Mouse (Mus musculus) CH12.LX (cell line): ENCODE results near the gene Glyctk. TPM values are rescaled to one million over a fixed set of nuclear protein-coding genes. Genes with fewer than 3 reads are reported as not detected.

Source experiments
- DNase-seq: peaks from one replicate; pipeline ENCODE4 v3.0.0-alpha.2; 2013; ENCODE audit errors: extremely low read depth
- H3K27ac ChIP-seq: 2 replicates; pipeline ENCODE4 v1.5.1; 2012; ENCODE audit warnings: low read depth, mild to moderate bottlenecking, control low read depth, moderate library complexity; ENCODE audit not compliant: insufficient read depth
- H3K27me3 ChIP-seq: replicated peaks from 2 replicates; pipeline ENCODE3; 2012; ENCODE audit warnings: inconsistent platforms
- H3K36me3 ChIP-seq, 2 experiments: replicated peaks in 1 of 2; 2 replicates each; pipeline versions ENCODE3 to v1.6.1; 2012; ENCODE audit warnings: inconsistent platforms in 1 of 2, low read length in 1 of 2, mild to moderate bottlenecking in 1 of 2, mixed read lengths in 1 of 2, moderate library complexity in 1 of 2; ENCODE audit not compliant: control insufficient read depth in 1 of 2, insufficient read depth in 1 of 2
- H3K4me1 ChIP-seq, 2 experiments: 2 replicates each; pipeline ENCODE4 v1.6.1; 2012; ENCODE audit warnings: inconsistent platforms in 1 of 2, moderate library complexity in 1 of 2; ENCODE audit not compliant: insufficient read depth in 2 of 2, control insufficient read depth in 1 of 2
- H3K4me2 ChIP-seq: 2 replicates; pipeline ENCODE4 v1.6.1; 2012; ENCODE audit warnings: low read depth, mild to moderate bottlenecking, control low read depth; ENCODE audit not compliant: poor library complexity, insufficient read depth, severe bottlenecking
- H3K4me3 ChIP-seq, 3 experiments: fragments of 150-350 bp in 1 of 3; sonication (generic) in 1 of 3; replicated peaks in 1 of 3; 2 replicates each; pipeline versions ENCODE3 to v1.5.1; 2011 to 2012; ENCODE audit warnings: low read depth in 2 of 3, low read length in 2 of 3, mild to moderate bottlenecking in 2 of 3, moderate library complexity in 2 of 3, control low read depth in 1 of 3, improper control_type of control experiment in 1 of 3, inconsistent platforms in 1 of 3, mixed read lengths in 1 of 3; ENCODE audit not compliant: poor library complexity in 1 of 3
- H3K79me2 ChIP-seq: replicated peaks from 2 replicates; pipeline ENCODE4 v1.6.1; 2012; ENCODE audit warnings: mild to moderate bottlenecking, moderate library complexity; ENCODE audit not compliant: control insufficient read depth, poor library complexity, insufficient read depth, severe bottlenecking; ENCODE audit errors: extremely low read depth
- H3K9ac ChIP-seq: 2 replicates; pipeline ENCODE4 v1.6.1; 2012; ENCODE audit warnings: low read depth, mild to moderate bottlenecking, control low read depth, moderate library complexity; ENCODE audit not compliant: insufficient read depth
- H3K9me3 ChIP-seq: replicated peaks from 2 replicates; pipeline ENCODE3; 2012; ENCODE audit warnings: low read length, inconsistent platforms, mixed read lengths
- BHLHE40 ChIP-seq: IDR thresholded peaks from 2 replicates; pipeline ENCODE4 v1.6.1; 2011; ENCODE audit warnings: mild to moderate bottlenecking, low read depth, low read length, improper control_type of control experiment
- CTCF ChIP-seq, 2 experiments: IDR thresholded peaks in 1 of 2; conservative IDR thresholded peaks in 1 of 2; 2 replicates each; pipeline ENCODE4 v1.5.1; 2011 to 2012; ENCODE audit warnings: low read depth in 2 of 2, low read length in 2 of 2, improper control_type of control experiment in 1 of 2, inconsistent platforms in 1 of 2, mild to moderate bottlenecking in 1 of 2, moderate library complexity in 1 of 2
- E2F4 ChIP-seq: IDR thresholded peaks from 2 replicates; pipeline ENCODE4 v1.6.1; 2011; ENCODE audit warnings: low read depth, low read length, improper control_type of control experiment; ENCODE audit not compliant: insufficient replicate concordance
- EP300 ChIP-seq: IDR thresholded peaks from 2 replicates; pipeline ENCODE4 v1.6.1; 2011; ENCODE audit warnings: low read length, improper control_type of control experiment
- GABPA ChIP-seq: IDR thresholded peaks from 2 replicates; pipeline ENCODE4 v1.6.1; 2012; ENCODE audit warnings: low read depth, low read length, improper control_type of control experiment, inconsistent platforms; ENCODE audit not compliant: insufficient replicate concordance
- HCFC1 ChIP-seq: IDR thresholded peaks from 2 replicates; pipeline ENCODE4 v1.6.1; 2012; ENCODE audit warnings: low read depth, mild to moderate bottlenecking, inconsistent platforms, low read length, improper control_type of control experiment
- KAT2A ChIP-seq: IDR thresholded peaks from 2 replicates; pipeline ENCODE4 v1.6.1; 2012; ENCODE audit warnings: low read length, improper control_type of control experiment, inconsistent platforms; ENCODE audit not compliant: insufficient replicate concordance
- MAFK ChIP-seq: IDR thresholded peaks from 2 replicates; pipeline ENCODE4 v1.6.1; 2011; ENCODE audit warnings: low read length, improper control_type of control experiment; ENCODE audit not compliant: insufficient replicate concordance
- MAZ ChIP-seq: IDR thresholded peaks from 2 replicates; pipeline ENCODE4 v1.6.1; 2012; ENCODE audit warnings: low read depth, mild to moderate bottlenecking, inconsistent platforms, low read length, improper control_type of control experiment, moderate library complexity
- MEF2A ChIP-seq: IDR thresholded peaks from 2 replicates; pipeline ENCODE4 v1.6.1; 2014; ENCODE audit warnings: low read depth, mild to moderate bottlenecking, inconsistent platforms, low read length, improper control_type of control experiment, borderline replicate concordance
- MXI1 ChIP-seq: IDR thresholded peaks from 2 replicates; pipeline ENCODE4 v1.6.1; 2011; ENCODE audit warnings: mild to moderate bottlenecking, low read depth, low read length, improper control_type of control experiment
- MYC ChIP-seq: IDR thresholded peaks from 2 replicates; pipeline ENCODE4 v1.6.1; 2011; ENCODE audit warnings: low read depth, mild to moderate bottlenecking, improper control_type of control experiment, low read length
- NRF1 ChIP-seq: IDR thresholded peaks from 2 replicates; pipeline ENCODE4 v1.6.1; 2014; ENCODE audit warnings: low read depth, mild to moderate bottlenecking, inconsistent platforms, low read length, improper control_type of control experiment, moderate library complexity
- PAX5 ChIP-seq: IDR thresholded peaks from 2 replicates; pipeline ENCODE4 v1.6.1; 2012; ENCODE audit warnings: low read length, inconsistent platforms, mixed read lengths
- POLR2A ChIP-seq: IDR thresholded peaks from 2 replicates; pipeline ENCODE4 v1.6.1; 2011; ENCODE audit warnings: low read depth, mild to moderate bottlenecking, improper control_type of control experiment, low read length
- POLR2AphosphoS2 ChIP-seq: IDR thresholded peaks from 2 replicates; pipeline ENCODE4 v1.6.1; 2011; ENCODE audit warnings: low read depth, low read length, improper control_type of control experiment
- RAD21 ChIP-seq: IDR thresholded peaks from 2 replicates; pipeline ENCODE4 v1.6.1; 2011; ENCODE audit warnings: low read depth, mild to moderate bottlenecking, low read length, improper control_type of control experiment, moderate library complexity
- RCOR1 ChIP-seq: conservative IDR thresholded peaks from 2 replicates; pipeline ENCODE4 v1.6.1; 2012; ENCODE audit warnings: low read depth, mild to moderate bottlenecking, inconsistent platforms, low read length, improper control_type of control experiment
- SMC3 ChIP-seq: IDR thresholded peaks from 2 replicates; pipeline ENCODE4 v1.6.1; 2011; ENCODE audit warnings: low read depth, low read length, improper control_type of control experiment
- TCF12 ChIP-seq: IDR thresholded peaks from 2 replicates; pipeline ENCODE4 v1.6.1; 2014; ENCODE audit warnings: low read depth, mild to moderate bottlenecking, inconsistent platforms, low read length, improper control_type of control experiment
- UBTF ChIP-seq: IDR thresholded peaks from 2 replicates; pipeline ENCODE4 v1.6.1; 2012; ENCODE audit warnings: low read depth, mild to moderate bottlenecking, inconsistent platforms, low read length, improper control_type of control experiment, moderate library complexity
- ZC3H11A ChIP-seq: IDR thresholded peaks from 2 replicates; pipeline ENCODE4 v1.6.1; 2012; ENCODE audit warnings: low read depth, mild to moderate bottlenecking, inconsistent platforms, low read length, improper control_type of control experiment
- ZKSCAN1 ChIP-seq: IDR thresholded peaks from 2 replicates; pipeline ENCODE4 v1.6.1; 2012; ENCODE audit warnings: low read depth, inconsistent platforms, low read length, improper control_type of control experiment, borderline replicate concordance
- dilution Hi-C: fragments of 300-500 bp; cut with MboI; formaldehyde crosslinking; loops from 2 replicates; pipeline ENCODE4 v1.14.3; 2020; ENCODE audit warnings: low sequenced_read_pairs; ENCODE audit not compliant: extremely low pct_unique_long_range_greater_than_20kb, extremely low pct_ligation_motif_present
- in situ Hi-C: fragments of 300-500 bp; cut with MboI; formaldehyde crosslinking; loops from 3 replicates; pipeline ENCODE4 v1.14.3; 2019; ENCODE audit warnings: low sequenced_read_pairs, low pct_ligation_motif_present, low pct_unique_long_range_greater_than_20kb, mixed read lengths
- polyA plus RNA-seq: library from polyadenylated mRNA; unstranded; fragments of >175 nt; gene quantifications from 2 replicates; pipeline ENCODE4 v1.2.1, GENCODE M21; 2012; ENCODE audit warnings: low read depth; ENCODE audit not compliant: insufficient read length
- total RNA-seq, 2 experiments: library from RNA; depleted of rRNA; stranded (reverse); fragments of 300-350 nt in 1 of 2; fragments of >200 nt in 1 of 2; gene quantifications; 2 replicates each; pipeline ENCODE4 v1.2.3; 2012 to 2014

Gene Glyctk
- total and polyA plus RNA-seq, 3 experiments: 2.8 to 3.0 (median 3.0) TPM

GRCm38 (mm10) chr9:106123599-106123998 is 34.3 kb downstream of the Glyctk start:
- no peaks in the 10 kb centered on the region for H3K27me3 ChIP-seq
- in situ Hi-C loops (no loop called here), dilution Hi-C loops (no loop called here)
- no peak overlapping the region for H3K27ac ChIP-seq
- no peak overlapping the region for H3K9ac ChIP-seq
- peak; percentile 62 for DNase-seq
- H3K4me2 ChIP-seq: no peak overlapping the region
- no peaks in the 10 kb centered on the region for H3K79me2 ChIP-seq
- peaks cover 9% of the 10 kb centered on the region for H3K9me3 ChIP-seq
- no peak for TF ChIP-seq MAFK
- TF ChIP-seq SMC3: peak; percentile 59
- TF ChIP-seq HCFC1: no peak
- peak; percentile 78 to 84 for TF ChIP-seq CTCF (conservative IDR thresholded peaks at IDR 0.05 in 1 of 2, IDR thresholded peaks at IDR 0.05 in 1 of 2; ENCODE audit: low read depth in 2 of 2, low read length in 2 of 2)
- 0 out of 2 replicates have a peak, but pooled peaks have one; percentile 24 for TF ChIP-seq MYC
- TF ChIP-seq TCF12: peak; percentile 11; the same call in 1 of the 2 replicates
- no peak for TF ChIP-seq BHLHE40
- no peak for TF ChIP-seq PAX5
- TF ChIP-seq EP300: no peak
- no peak for TF ChIP-seq MXI1
- TF ChIP-seq RAD21: peak; percentile 78
- no peak for TF ChIP-seq NRF1
- H3K4me1 ChIP-seq: peaks cover 8 to 26% of the 10 kb centered on the region in 2 experiments
- no peak overlapping the region for H3K4me3 ChIP-seq
- no peaks in the 10 kb centered on the region for H3K36me3 ChIP-seq

- TF ChIP-seq ZC3H11A (no peak), ZKSCAN1 (no peak), MAZ (no peak), UBTF (no peak), SMC3 (no peak), POLR2A (no peak), MAFK (no peak), TCF12 (no peak), PAX5 (no peak), RCOR1 (no peak), HCFC1 (no peak), MXI1 (no peak), KAT2A (no peak), POLR2AphosphoS2 (no peak), GABPA (no peak), E2F4 (no peak), MEF2A (no peak), NRF1 (no peak)
- Histone ChIP-seq H3K4me1 (0 out of 4 replicates have a peak, but pooled peaks cover 0 to 6% of the 10 kb centered on the region in 2 experiments), H3K4me3 (no peak overlapping the region), H3K9ac (no peak overlapping the region), H3K36me3 (no peaks in the 10 kb centered on the region), H3K27ac (no peak overlapping the region), H3K79me2 (no peaks in the 10 kb centered on the region), H3K4me2 (no peak overlapping the region), H3K27me3 (peaks cover 35% of the 10 kb centered on the region), H3K9me3 (peaks cover 3% of the 10 kb centered on the region)
- in situ Hi-C loops: no loop called here
- no peak for DNase-seq
- dilution Hi-C loops: no loop called here
These were observed 38.9 kb downstream of the Glyctk start for GRCm38 (mm10) chr9:106119075-106119474.
